Mouse (Mus musculus): ENCODE results near the gene Vdac2.

GRCm38 (mm10) chr14:21854271-21854670, 29.2 kb downstream of the Vdac2 start:
- TF ChIP-seq CTCF (IDR thresholded peaks at IDR 0.05; ENCODE audit: low read depth, low read length): no peak
- no peak for TF ChIP-seq GATA1 (IDR thresholded peaks at IDR 0.05; ENCODE audit: borderline replicate concordance, low read length)
- TF ChIP-seq TAL1 (conservative IDR thresholded peaks at IDR 0.05; ENCODE audit: low read depth, low read length): no peak
- TF ChIP-seq POLR2AphosphoS5 (IDR thresholded peaks at IDR 0.05; ENCODE audit: insufficient replicate concordance, low read depth, low read length): no peak
- no peak for TF ChIP-seq GATA2 (IDR thresholded peaks at IDR 0.05; ENCODE audit: borderline replicate concordance, low read depth, low read length)
